Mouse (Mus musculus) forelimb bud, embryonic 11.5 days (tissue): ENCODE measurements around the gene Nfyc.

Source experiments
- DNase-seq: peaks from one replicate; pipeline ENCODE4 v3.0.0-alpha.2; 2012; ENCODE audit warnings: low read depth, low spot score

Gene Nfyc

GRCm38 (mm10) chr4:120755299-120755698 is 76.1 kb downstream of the Nfyc start:
- DNase-seq: peak; percentile 64

GRCm38 (mm10) chr4:120749601-120750000 is 81.8 kb downstream of the Nfyc start:
- no peak for DNase-seq

- DNase-seq: no peak
These were observed 83.2 kb downstream of the Nfyc start, which contains the start of gene Kcnq4 for GRCm38 (mm10) chr4:120747941-120748866. Gene Kcnq4, minus strand, starts transcription at chr4:120748612.

GRCm38 (mm10) chr4:120747243-120747792 is 84.1 kb downstream of the Nfyc start:
- no peak for DNase-seq

- DNase-seq: no peak
These were observed 84.7 kb downstream of the Nfyc start for GRCm38 (mm10) chr4:120746552-120747150.

- DNase-seq: no peak
These were observed 85.4 kb downstream of the Nfyc start for GRCm38 (mm10) chr4:120745731-120746551.

GRCm38 (mm10) chr4:120743636-120744035 is 87.7 kb downstream of the Nfyc start:
- no peak for DNase-seq

GRCm38 (mm10) chr4:120741303-120741702 is 90.1 kb downstream of the Nfyc start:
- no peak for DNase-seq

- no peak for DNase-seq
These were observed 97.3 kb downstream of the Nfyc start for GRCm38 (mm10) chr4:120734012-120734622.

- no peak for DNase-seq
These were observed 98.6 kb downstream of the Nfyc start for GRCm38 (mm10) chr4:120732737-120733136.

- DNase-seq: peak; percentile 70
These were observed 100.2 kb downstream of the Nfyc start for GRCm38 (mm10) chr4:120731030-120731644.

- no peak for DNase-seq
These were observed 100.8 kb downstream of the Nfyc start for GRCm38 (mm10) chr4:120730574-120730973.

- no peak for DNase-seq
These were observed 101.2 kb downstream of the Nfyc start for GRCm38 (mm10) chr4:120730146-120730545.

- DNase-seq: no peak
These were observed 101.9 kb downstream of the Nfyc start for GRCm38 (mm10) chr4:120729441-120729840.

GRCm38 (mm10) chr4:120727842-120728241 is 103.5 kb downstream of the Nfyc start:
- no peak for DNase-seq

GRCm38 (mm10) chr4:120726174-120726573 is 105.2 kb downstream of the Nfyc start:
- no peak for DNase-seq

- DNase-seq: no peak
These were observed 105.8 kb downstream of the Nfyc start for GRCm38 (mm10) chr4:120725516-120726090.

GRCm38 (mm10) chr4:120721574-120721973 is 109.8 kb downstream of the Nfyc start:
- DNase-seq: no peak

- no peak for DNase-seq
These were observed 112.2 kb downstream of the Nfyc start for GRCm38 (mm10) chr4:120719152-120719551.

- DNase-seq: no peak
These were observed 113.8 kb downstream of the Nfyc start for GRCm38 (mm10) chr4:120717591-120717990.
